Mouse (Mus musculus) erythroblast, adult 5-6 weeks (primary cell): Measurements from ENCODE around the gene Cep295nl. TPM values are rescaled to one million over a fixed set of nuclear protein-coding genes. Genes with fewer than 3 reads are reported as not detected.
"Not testable (repeated sequence)": the region's sequence is repeated elsewhere in the genome, so short reads cannot be mapped to it uniquely, and the experiment has no call there.

Source experiments
- ATAC-seq: replicated peaks from 2 replicates; pipeline ENCODE4 v1.8.0; 2016; ENCODE audit warnings: moderate number of reproducible peaks, mild to moderate bottlenecking, moderate TSS enrichment, inconsistent platforms; ENCODE audit not compliant: poor library complexity, low FRiP score, severe bottlenecking
- total RNA-seq, 2 experiments: library from RNA; stranded (forward) in 1 of 2; stranded (reverse) in 1 of 2; fragments of 150-400 nt in 1 of 2; fragments of 200-764, 138-1000 nt in 1 of 2; gene quantifications; 2 replicates each; pipeline versions ENCODE4 v1.2.3 to v1.2.4; 2015 to 2017; ENCODE audit warnings: low replicate concordance in 2 of 2

The Cep295nl gene
- total RNA-seq, 2 experiments from 2014 or later: not detected

DNA sequence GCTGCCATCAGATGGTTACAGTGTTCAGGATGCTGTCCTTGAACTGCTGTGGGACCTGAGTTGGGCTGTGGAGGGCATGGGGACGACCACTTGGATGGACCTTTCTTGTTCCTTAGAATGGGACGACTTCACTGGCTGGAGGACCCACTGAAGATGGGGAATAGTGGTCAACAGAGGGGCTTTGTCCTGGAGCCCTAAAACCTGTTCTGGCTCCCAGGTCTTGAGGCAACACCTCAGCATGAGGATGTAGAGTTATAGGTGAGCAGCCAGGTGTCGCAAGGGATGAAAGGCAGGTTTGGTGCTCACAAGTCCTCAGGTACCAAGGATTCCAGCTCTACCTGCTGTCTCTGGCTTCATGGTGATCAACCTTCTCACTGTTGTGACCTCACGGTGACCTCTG lies 15.8 kb downstream of the Cep295nl start:
- no peak for ATAC-seq

DNA sequence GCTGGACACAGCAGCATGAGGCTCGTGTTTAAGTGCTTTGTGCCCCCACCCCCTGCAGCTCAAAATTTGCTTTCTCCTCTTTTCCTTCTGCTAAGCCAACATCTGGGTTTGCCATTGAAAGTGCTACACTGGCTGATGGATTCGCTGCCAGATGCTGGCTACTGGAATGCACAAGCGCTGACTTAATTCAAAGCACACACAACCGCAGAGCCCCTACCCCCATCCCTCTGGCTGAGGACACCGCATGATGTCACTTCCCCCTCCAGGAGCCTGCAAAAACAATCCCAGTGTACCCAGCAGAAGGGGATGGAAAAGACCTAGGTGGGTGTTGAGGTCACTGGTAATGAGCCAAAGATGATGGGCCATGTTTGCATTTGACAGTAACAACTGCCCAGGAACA lies 17.8 kb downstream of the Cep295nl start:
- ATAC-seq: no peak

DNA sequence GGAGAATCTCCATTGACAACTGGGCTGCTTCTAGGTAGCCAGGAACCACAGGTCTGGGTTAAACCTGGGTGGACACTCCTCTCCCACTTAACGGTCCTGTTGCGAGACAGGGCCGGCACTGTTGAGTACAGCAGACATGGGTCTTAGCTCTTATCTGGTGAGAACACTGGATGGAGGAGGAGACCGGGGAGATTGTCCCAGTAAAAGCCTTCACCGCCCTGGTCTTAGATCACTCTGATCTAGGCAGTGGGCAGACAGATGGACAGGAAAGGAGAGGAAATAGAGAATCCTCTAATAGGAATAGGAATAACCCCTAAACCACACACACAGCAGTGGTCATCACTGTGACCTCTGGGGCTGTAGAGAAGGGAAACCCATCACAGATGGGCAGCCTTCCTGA lies 18.3 kb downstream of the Cep295nl start:
- ATAC-seq: no peak

DNA sequence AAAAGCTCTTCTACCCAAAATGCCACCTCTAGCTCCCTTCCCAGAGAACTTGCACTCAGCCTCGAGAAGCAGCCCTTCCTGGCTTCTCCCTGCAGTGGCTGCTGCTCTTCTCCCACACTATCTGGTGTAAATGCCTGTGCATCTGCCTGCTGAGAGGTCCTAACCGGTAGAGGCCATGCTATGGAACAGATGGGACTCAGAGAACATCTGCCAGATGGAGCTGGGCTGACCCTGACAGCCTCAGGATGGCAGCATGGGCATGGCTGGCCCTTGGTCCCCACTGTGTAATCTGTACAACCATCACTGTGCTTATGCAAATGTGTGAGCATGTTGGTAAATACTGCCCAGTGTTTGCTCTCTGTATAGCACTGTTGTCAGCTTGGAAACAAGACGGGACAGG lies 19.7 kb downstream of the Cep295nl start:
- no peak for ATAC-seq

DNA sequence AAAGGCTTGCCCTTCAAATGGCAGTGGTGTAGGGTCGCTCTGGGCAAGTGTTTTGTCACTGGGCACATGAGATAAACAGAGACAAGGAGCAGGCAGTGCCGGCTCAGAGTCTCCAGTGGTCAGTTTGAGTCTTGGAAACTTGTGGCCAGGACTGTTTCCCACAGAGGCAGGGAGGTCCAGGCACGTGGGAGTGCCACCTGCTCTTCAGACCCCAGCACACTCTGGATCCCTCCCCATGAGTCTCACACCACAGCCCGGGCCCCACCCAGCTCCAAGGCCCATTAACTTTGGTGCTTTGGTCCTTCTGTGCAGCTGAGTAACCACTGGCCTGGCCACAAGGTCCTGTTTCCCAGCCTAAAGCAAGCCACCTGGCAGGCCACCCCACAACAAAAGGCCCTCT lies 20.3 kb downstream of the Cep295nl start:
- no peak for ATAC-seq

DNA sequence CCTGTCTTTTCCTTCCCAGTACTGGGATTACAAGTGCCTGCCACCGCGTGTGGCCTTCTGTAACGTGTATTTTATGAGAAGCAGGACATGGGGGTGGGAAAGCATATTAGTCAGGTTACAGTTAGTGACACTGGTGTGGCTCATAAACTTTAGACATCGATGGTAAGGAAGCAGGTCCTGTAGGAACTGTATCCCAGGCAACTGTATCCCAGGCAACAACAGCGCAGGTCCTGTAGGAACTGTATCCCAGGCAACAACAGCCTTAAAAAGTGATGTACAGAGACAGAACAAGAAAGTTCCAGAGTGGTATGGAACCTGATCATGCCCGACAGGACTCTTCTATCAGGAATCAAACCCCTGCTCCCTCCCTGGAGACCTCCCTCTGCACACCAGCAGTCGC lies 20.8 kb downstream of the Cep295nl start:
- ATAC-seq: no peak

DNA sequence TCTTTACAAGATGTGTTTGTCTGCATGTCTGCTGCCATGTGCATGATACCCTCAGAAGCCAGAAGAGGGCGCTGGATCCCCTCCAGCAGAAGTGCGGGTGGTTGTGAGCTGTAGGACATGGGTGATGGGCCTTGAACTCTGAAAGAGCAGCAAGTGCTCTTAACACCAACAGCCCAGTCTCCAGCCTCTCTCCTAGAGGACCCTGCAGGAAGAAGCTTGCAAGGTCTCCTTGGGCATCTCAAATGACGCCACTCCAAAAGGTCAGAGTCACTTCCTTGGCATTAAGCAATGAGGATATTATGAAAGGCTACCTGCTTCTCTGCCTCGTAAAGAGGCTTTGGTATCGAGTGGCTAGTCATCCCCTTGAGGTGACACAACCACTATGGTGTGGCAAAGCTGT lies 23.6 kb downstream of the Cep295nl start:
- ATAC-seq: no peak

DNA sequence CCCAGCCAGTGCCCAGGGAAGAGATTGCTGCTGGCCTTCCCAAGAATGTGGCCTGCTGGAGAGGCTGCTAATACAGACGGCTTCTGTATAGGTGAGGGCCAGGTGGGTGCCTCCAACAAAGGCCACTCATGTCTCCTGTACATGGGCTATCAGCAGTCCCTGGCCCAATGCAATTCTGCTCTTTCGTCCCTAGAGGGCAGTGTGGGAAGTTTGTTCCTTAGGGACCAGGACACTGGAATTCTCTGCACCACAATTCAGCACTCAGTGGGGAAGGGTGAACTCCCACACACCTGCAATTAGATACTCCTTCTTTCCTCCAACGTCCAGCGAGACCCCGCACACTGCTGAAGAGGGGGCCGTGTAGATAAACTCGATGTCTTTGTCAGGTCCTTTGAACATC lies 25.2 kb downstream of the Cep295nl start:
- peak; percentile 63 for ATAC-seq

DNA sequence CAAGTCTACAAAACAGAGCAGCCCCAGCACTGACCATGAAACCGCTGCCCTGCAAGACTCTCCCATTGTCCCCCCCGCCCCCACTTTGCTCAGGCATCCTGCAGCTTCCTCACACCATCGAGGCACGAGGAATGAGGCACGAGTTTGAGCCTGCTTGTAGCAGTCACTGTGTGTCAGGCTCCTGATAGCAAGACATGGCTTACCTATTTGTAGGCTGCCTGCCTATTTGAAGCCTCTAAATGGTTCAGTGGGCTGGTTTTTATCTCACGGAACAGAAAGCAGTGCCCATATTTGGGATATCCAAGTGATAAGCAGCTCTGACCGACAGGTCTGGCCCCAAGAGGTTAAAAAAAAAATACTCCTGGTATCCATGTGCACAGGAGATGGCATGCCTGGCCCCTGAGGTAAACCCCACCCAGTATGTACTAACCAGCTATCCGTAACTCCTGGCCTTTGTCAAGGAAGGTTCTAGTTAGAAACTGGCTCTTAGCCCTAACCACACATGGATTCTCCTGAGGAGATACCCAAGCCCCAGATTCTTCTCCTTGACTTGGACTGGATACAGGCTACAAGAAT lies 26.0 kb downstream of the Cep295nl start:
- no peak for ATAC-seq

DNA sequence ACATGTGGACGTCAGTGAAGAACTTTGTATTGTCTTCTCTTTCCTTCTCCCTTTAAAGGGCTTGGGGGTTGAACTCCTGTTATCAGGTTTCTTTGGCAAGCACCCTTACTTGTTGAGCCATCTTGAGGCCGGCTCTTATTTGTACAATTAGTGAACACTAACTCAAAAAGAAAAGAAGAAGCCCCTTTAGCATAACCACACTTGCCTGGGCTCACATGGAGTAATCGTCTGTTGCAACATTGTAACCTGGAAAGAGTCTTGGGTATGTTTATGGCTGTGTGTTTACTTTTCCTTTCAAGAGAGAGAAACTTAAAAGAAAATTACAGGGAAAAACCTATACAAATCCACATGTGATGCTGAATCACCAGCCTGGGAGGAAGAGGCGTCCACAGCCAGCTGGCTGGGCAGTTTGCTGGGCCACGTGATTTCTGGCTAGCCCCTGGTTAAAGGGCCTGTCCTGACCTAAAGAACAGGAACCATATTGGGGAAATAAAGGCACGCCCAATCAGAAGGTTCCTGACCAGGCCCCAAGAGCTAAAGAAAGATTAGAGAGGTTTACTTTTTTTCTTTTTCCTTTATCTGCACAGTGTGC lies 30.1 kb downstream of the Cep295nl start:
- ATAC-seq: no peak

DNA sequence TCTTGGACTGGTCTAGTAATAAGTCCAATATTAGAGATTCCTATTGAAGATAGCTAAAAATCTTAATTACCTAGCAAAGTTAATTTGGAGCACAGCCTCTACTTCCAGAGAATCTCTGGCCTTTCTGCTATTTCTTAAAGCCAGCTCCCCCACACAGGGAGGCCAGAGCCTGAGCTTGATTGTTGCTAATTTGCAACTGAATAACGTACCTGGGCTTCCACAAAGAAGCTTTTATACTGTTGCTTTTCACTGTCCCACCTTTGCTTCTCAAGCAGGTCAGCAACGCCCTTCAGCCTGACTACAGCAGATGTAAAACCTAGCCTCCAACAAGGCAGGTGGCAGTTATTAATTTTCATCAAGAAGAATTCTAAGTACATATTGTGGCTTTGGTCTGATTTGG lies 34.3 kb downstream of the Cep295nl start:
- not testable (repeated sequence) for ATAC-seq

DNA sequence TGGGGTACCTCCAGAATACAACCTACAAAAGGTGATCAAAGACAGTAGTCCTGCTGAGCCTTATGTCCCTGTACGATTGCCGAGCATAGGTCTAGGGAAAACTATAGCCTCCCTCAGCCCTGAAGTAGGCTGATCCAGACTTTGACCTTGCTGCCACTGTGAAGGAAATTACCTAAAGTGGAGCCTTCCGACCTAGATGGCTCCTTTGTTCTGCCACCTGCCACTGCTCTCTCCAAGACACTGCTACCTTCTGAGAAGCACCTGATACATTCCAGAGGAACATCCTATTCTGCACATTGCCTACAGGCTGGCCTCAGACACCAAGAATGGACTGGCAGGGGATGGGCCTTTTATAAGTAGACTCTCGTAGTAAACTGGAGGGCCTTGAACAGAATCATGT lies 38.3 kb downstream of the Cep295nl start:
- not testable (repeated sequence) for ATAC-seq

DNA sequence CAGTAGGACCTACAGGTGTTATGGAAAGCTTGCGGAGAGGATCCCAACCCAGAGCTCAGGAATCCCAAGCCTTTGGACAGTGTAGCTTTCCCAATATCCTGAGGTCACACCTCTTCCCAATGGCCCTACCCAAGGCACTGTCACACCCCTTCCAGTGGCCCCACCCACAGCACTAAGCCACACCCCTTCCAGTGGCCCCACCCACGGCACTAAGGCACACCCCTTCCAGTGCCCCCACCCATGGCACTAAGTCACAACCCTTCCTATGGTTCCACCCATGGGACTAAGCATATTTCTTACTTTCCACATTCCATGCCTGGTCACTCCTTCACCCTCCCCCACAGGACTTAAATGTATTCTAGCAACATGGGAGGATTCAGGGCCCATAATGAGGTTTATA lies 43.5 kb downstream of the Cep295nl start:
- ATAC-seq: peak; percentile 50; the same call in 1 of the 2 replicates

DNA sequence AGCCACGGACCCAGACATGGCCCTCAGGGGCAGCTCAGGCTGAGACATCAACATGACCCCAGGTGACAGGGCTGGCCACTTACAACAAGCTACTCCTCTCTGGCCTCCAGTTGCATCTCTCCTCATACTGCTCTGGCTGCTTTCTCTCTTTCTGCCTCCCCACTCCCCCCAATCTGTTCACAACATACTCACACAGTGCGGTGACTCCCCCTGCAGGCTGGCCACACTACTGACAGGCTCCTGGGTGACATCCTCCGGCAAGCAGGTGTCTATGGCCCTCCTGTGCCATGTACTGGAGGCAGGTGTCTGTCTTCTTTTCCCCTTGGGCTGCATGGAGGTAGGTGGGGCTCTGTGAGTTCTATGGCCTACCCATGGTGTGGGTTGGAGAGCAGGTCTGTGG lies 44.3 kb downstream of the Cep295nl start:
- no peak for ATAC-seq

DNA sequence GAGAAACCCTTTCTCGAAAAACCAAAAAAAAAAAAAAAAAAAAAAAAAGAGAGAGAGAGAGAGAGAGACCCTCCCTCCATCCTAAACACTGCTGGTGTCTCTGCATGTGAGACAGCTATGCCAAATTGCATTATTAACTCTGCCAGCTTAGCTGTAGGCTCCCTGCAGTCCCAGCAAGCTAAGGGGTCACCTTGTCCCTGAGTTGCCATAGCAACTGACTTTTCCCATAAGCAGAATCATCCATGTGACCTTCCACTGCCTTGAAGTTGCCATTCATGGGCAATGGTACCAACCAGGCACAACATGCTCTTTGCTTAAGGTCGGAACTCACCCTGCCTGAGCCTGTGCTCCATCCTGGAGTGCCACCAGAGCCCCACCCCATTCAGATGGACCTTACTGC lies 47.3 kb downstream of the Cep295nl start:
- ATAC-seq: no peak

DNA sequence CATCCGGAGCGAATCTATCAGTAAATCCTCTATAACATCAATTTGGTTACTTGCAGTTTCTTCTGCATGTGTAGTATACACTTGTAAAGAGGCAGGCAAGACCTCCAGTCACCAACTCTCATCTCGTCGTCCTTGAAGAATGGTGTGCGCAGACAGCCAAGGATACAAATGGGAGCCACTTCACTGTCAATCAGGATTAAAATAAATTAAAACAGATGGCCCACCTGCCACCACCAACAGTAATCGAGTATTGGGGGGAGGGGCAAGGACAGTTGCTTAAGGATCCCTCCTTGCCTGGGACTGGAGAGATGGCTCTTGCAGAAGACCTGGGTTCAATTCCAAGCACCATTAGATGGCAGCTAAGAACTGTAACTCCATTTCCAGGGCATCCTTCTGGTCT lies 49.6 kb downstream of the Cep295nl start:
- no peak for ATAC-seq

DNA sequence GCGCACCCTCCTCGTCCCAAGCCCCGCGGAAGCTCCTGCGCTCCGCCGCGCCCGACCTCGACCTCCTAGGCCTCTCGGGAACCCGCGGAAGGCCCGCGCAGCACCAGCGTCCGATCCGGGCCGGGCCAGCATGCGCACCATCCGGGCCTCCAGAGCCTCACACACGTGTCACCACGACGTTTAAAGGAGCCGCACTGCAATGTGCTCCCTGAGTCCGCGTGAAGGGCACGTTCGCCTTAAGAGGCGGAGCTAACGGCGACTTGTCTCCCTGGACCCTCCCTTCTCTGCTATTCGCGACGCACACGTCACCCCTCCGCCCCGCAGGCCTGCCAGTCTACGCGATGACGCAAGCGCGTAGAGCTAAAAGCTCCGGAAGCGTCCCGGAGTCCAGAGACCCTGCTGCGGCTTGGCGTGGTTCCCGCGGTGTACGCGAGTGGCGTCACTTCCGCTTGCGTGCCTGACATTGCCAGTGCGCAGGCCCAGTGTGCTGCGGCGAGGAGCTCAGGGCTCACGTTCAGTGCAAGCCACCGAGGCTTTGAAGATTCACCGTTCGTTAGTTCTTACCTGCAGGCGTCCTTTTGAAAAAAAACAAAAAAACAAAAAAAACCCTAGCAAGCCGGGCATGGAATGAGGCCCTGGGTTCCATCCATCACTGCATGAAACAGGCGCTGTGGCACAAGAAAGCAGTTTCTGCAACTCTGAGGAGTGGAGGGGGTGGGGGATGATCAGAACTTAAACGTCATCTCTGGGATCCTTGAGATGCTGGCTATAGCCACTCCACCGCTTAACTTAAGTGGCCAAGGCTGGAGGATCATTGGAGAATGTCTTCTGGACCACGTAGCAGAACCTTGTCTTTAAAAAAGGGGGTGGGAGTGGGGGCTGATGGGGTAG lies 52.1 kb downstream of the Cep295nl start, which contains the start of gene Usp36:
Gene Usp36, minus strand, starts transcription at position 246 of the 891 bp plus-strand sequence.
- ATAC-seq: peak; percentile 98

DNA sequence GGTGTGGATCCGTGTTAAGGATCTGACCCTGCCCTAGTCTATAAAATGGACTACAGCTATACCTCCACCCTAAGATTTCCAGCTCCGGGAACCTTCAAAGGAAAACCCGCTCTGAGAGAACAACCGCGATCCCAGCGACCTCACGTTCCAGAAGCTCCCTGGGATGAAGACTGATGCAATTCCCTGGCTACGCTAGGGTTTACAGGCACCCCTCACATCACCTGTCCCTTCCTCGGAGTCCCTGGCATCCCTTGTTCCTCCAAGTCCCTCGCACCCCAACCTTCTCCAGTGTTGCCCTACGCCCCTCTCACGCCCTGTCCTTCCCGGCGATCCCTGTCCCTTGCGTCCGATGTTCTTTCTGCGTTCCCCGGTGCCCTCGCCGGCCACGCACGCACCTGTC lies 52.7 kb downstream of the Cep295nl start:
- ATAC-seq: no peak

DNA sequence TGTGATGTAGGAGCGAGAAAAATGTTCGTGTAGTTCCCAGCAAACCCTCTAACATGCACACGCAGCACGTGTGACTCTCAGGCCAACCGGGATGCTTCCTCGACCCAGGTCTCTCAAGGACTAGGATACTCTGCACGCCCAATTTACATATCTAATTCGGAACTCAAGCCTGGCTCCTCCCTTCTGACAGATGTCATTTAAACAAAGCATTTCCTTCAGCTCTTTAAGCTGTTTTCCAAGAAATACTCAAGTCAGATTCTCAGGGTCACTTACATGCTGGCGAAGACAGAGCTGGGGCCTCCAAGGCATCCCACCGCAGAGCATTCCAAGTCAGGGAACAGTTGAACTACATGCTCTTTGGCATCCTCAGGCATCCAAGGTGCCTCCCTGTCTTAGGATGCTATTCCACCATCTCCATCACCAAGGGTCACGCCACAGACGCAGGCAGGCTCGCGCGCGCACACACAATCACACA lies 53.2 kb downstream of the Cep295nl start:
- no peak for ATAC-seq

DNA sequence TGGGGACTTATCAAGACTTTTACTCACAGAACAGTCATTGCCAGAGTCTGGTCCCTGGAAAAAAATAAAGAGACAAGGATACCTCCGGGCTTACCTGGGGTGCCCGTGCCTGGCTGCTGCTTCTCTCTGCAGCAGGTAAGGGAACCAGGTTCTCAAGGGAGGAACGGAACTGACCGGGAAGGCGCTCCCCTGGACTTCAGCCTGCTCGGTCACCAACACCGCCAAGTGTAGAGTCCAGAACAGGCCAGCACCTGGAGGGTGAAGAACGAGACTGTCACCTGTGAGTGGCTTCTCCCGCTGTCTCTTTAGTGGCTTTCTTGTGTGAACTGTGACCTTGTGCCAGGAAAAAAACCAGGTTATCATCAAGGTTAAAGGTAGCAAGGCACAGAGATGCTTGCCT lies 54.7 kb downstream of the Cep295nl start:
- no peak for ATAC-seq

DNA sequence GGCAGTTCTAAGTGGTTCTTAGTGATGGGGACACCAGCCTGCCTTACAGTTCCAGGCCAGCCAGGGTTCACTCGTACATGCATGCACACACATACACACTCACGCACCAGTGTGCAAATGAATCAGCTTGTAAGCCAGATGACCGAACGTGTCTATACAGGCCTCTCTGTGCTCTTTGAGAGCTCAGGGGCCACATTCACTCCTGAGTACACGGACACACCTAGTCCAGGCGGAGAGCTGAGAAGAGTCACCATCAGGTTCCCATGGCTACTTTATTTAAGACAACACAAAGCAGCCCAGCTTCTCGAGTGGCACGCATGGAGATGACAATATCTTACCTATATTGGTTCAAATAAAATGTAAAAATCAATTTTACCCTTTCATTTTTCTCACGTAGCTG lies 55.9 kb downstream of the Cep295nl start:
- no peak for ATAC-seq
